Mouse (Mus musculus): ENCODE measurements around the gene Stk32b. TPM values are rescaled to one million over a fixed set of nuclear protein-coding genes. Genes with fewer than 3 reads are reported as not detected.

The Stk32b gene
- total RNA-seq (2015; ENCODE audit: low replicate concordance) (0.84 TPM in 1 of 2 replicates, not detected in the other), total RNA-seq (2017; ENCODE audit: low replicate concordance) (not detected in 2 replicates)

GRCm38 (mm10) chr5:37716505-37717372, at the start of gene Stk32b:
Gene Stk32b (minus strand): TSS chr5:37717171.
- ATAC-seq (replicated peaks; ENCODE audit: low FRiP score, poor library complexity, severe bottlenecking): no peak

GRCm38 (mm10) chr5:37765851-37766250, 48.9 kb upstream of the Stk32b start:
- ATAC-seq (replicated peaks; ENCODE audit: low FRiP score, poor library complexity, severe bottlenecking): no peak

DNA sequence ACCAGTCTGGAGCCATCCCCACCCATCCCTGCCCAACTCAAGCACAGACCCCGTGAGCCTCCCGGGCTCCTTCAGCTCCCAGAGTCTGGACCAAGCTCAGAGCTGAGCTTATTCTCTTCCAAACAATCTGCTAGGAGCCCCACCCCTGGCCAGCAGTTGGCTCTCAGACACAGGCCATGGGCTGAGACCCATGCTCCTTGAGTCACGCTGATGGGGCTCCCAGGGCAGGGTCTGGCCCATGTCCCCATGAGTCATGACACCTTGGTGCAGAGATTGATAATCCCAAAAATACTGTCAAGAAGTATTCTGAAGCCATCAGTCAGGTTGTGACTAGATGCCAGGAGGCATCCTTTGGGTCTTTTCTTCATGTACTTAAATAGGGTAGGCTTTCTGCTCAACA, 45.1 kb upstream of the Stk32b start:
- no peak for ATAC-seq (replicated peaks; ENCODE audit: low FRiP score, poor library complexity, severe bottlenecking)

- no peak for ATAC-seq (replicated peaks; ENCODE audit: low FRiP score, poor library complexity, severe bottlenecking)
These were observed 36.4 kb upstream of the Stk32b start for GRCm38 (mm10) chr5:37753366-37753765.

- no peak for ATAC-seq (replicated peaks; ENCODE audit: low FRiP score, poor library complexity, severe bottlenecking)
These were observed 35.3 kb upstream of the Stk32b start for GRCm38 (mm10) chr5:37752027-37752967.

DNA sequence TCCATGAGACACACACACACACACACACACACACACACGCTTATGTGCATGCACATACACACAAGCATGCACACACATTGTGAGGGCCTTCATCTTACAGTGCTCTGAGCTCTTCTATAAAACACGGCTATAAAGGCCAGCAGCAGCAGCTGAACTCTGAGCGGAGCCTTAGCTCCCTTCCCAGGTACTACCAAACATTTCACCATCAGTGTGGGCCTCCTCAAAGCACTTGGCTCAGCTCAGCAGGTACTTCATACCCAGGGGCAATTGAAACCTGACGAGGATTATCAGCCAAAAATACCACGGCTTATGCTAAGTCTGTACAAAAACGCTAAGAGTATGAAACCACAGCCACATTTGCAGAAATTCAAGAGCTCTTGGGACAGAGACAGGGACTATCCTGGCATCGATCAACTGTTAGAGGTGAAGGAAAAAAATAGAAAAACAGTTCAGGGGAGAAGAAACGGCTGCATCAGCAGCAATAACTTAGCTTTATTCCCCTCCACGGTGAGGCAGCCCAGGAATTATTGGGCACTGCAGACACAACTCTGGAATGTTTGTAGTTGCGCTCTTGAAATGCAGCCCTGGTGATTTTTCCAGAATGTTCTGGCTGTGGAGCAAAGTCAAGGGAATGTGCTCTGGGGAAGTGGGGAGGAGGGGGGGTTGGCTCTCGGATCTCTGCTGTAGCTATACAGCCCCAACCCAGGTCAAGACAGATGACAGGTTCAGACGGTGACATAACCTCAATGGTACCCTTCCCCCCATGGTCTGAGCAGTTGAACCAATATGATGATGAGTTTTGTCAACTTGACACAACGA, 27.1 kb upstream of the Stk32b start:
- ATAC-seq (replicated peaks; ENCODE audit: low FRiP score, poor library complexity, severe bottlenecking): no peak

DNA sequence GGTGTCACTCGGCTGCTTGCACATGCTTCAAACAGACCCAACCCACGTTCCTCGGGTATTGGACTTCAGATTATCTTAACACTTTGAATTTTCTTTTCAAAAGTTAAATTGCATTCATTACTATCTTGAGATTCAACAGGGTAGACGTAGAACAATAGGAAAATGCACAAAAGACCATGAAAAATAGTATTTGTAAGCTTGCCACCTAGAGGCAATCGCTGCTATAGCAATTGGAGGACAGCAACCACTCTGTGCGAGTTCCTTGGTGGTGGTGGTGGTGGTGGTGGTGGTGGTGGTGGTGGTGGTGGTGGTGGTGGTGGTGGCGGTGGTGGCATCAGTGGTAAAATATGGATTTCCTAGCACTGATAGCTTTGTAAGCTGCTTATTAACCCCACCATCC, 19.2 kb upstream of the Stk32b start:
- no peak for ATAC-seq (replicated peaks; ENCODE audit: low FRiP score, poor library complexity, severe bottlenecking)

GRCm38 (mm10) chr5:37735224-37735623, 18.3 kb upstream of the Stk32b start, which contains the start of gene Cytl1:
Gene Cytl1 (plus strand): TSS chr5:37735519.
- ATAC-seq (replicated peaks; ENCODE audit: low FRiP score, poor library complexity, severe bottlenecking): no peak

DNA sequence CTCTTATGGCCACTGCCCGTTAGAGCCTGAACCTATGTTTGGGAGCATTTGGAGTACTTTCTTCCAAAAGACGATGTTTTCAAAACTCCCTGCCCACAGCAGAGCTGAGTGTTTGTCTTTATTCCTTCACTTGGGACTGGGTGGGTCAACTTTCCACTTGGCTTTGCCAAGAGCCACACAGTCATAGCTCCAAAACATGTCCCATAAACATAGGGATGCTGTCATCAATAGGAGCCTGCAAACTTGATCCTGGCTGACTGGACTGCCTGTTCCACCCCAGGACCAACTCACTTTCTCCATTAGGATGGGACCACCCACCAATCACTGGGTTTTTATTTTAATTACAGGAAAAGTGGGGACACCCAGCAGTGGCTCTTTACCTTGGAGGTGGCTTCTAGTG, 13.8 kb upstream of the Stk32b start:
- ATAC-seq (replicated peaks; ENCODE audit: low FRiP score, poor library complexity, severe bottlenecking): no peak

DNA sequence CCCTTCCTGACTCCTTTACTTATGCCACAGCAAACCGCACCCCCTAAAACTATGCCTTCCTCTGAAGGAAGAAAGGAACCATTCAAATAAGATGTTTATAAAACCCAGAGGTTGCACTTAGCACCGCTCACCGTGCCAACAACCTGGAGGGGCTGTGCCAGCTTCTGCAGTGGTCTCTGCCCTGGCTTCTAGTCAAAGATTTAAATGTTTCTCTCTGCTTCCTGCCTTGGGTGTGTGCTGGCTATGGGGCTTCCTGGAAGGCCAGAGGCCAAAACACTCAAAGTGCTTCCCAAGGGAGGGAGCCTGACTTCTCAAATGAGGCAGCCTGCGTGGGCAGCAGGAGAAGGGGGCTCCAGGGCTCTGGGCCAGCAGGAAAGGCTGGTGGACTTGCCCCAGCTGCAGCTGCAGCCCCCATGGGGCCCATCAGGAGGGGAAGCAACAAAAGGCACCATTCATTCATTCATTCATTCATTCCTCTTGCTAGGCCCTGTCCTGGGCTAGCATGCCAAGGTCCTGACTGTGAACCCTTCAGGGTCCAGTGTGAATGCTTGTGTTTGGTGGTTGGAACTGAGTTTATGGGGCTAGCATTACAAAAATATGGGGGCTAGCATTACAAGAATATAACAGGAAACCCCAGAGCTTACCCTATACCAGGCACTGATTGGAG, 8.4 kb upstream of the Stk32b start:
- no peak for ATAC-seq (replicated peaks; ENCODE audit: low FRiP score, poor library complexity, severe bottlenecking)

DNA sequence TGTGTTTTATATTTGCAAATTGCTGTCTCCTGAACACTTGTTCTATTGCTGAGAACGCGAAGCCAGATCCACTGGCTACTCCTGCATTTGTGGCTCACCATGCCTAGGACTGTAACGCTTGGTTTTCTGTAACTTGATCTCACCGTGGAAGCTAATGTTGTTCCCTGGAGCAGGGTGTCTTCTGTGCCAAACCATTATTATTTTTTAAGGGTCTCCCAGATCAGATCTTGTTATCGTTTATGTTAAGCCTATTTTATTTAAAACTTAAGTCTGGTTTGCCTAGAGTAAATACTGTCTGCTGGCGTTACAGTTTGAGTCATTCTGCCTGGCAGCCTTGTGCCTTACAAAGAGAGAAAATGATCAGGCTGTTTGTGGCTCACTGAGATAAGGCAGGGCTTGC, 3.7 kb upstream of the Stk32b start:
- no peak for ATAC-seq (replicated peaks; ENCODE audit: low FRiP score, poor library complexity, severe bottlenecking)

DNA sequence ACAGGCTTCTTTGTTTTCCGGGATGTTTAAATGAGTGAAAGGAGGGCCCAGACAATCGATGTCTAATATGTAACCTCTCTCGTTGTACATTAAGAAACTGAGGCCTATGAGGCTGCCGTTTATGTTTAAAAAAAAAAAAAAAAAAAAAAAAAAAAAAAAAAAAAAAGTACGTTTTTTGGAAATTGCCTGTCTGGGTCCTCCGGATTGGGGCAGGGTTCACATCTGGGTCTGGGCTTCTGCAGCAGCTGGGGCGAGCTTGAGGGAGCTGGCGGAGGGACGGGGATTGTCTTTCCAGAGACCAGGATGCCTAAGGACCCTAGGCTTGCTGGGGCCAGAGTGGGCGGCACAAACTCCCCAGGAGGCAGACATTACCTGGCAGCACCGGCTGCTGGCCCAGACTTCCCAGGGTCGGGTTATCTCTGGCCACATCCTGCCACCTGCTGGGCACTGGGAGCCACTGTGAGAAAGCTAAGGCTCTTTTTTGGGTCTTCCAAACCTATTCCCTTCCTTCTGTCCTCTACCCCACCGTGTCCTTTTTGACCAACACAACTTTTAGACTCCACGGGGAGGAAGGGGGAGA, 503 bp upstream of the Stk32b start:
- ATAC-seq (replicated peaks; ENCODE audit: low FRiP score, poor library complexity, severe bottlenecking): no peak

DNA sequence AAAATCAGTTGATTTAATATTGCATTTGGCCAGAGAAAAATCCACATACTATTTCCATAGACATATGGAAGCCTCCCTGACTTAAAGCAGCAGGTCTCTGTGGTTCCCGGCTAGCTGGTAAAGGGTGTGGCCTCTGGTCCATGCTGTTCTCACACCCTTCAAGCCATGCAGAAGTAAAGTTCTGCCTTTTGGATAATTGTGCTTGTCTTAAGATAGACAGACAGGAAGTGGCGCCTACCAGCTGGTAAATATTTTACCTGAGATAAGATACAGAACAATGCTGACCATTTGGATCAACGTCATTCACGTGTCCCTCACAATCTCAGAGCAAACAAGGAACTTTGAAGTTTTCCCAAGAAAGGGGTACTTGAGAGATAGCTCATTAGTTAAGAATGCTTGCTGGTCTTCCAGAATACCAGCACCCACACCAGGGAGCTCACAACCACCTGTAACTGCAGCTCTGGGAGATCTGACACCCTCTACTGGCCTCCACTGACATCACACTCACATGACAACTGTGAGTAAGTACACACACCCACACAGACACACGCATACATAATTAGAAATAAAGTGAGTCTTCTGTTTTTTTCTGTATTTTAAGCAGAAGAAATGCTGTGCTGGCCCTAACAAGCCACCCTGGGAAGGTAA, 7.6 kb downstream of the Stk32b start:
- no peak for ATAC-seq (replicated peaks; ENCODE audit: low FRiP score, poor library complexity, severe bottlenecking)

GRCm38 (mm10) chr5:37708124-37708523, 8.8 kb downstream of the Stk32b start:
- ATAC-seq (replicated peaks; ENCODE audit: low FRiP score, poor library complexity, severe bottlenecking): no peak

DNA sequence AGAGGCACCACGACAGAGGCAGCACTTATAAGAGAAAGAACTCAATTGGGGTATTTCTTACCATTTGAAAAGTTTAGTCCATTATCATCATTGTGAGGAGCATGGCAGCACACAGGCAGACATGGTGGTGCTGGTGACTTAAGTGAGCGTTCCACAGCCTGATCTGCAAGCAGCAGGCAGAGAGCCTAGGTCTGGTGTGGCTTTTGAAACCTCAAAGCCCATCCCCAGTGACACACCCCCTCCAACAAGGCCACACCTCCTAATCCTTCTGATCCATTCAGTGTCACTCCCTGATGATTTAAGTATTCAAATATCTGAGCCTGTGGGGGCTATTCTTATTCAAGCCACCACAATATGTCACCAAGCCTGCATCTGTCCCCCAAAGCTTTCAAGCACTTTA, 12.0 kb downstream of the Stk32b start:
- no peak for ATAC-seq (replicated peaks; ENCODE audit: low FRiP score, poor library complexity, severe bottlenecking)

DNA sequence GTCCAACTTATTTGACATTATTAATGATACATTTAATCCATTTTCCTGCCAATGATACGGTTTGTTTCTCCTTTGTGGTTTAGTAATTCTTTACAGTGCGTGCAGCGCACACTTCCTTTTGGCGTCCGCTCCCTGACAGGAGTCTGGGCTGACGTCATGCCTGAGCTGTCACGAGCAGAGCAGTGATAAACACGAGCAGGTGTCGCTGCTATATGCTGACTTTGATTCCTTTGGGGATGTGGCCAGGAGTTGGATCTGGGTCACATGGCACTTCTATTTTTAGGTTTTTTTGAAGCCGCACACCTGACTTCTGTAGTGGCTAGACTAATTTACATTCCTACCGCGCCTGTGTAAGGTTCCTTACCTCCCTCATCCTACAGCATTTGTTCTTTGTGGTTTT, 17.2 kb downstream of the Stk32b start:
- no peak for ATAC-seq (replicated peaks; ENCODE audit: low FRiP score, poor library complexity, severe bottlenecking)

- ATAC-seq (replicated peaks; ENCODE audit: low FRiP score, poor library complexity, severe bottlenecking): no peak
These were observed 19.7 kb downstream of the Stk32b start for GRCm38 (mm10) chr5:37697286-37697685.

- ATAC-seq (replicated peaks; ENCODE audit: low FRiP score, poor library complexity, severe bottlenecking): no peak
These were observed 21.2 kb downstream of the Stk32b start for GRCm38 (mm10) chr5:37695773-37696172.
